Mouse (Mus musculus) neural tube, embryonic 13.5 days (tissue): ENCODE measurements around the gene Slc37a1. TPM values are rescaled to one million over a fixed set of nuclear protein-coding genes. Genes with fewer than 3 reads are reported as not detected.

ENCODE experiments used
- ATAC-seq: fragments of 200-750 bp; cut with Nextera tagmentation; 2 replicates; pipeline ENCODE4 v1.8.0; 2017; ENCODE audit warnings: low read depth, mild to moderate bottlenecking, moderate TSS enrichment, moderate library complexity
- H3K27ac ChIP-seq: fragments of 300-500 bp; sonication (generic); replicated peaks from 2 replicates; pipeline ENCODE4 v1.5.1; 2015; ENCODE audit warnings: moderate library complexity, mild to moderate bottlenecking, inconsistent platforms
- H3K27me3 ChIP-seq: fragments of 300-500 bp; sonication (generic); 2 replicates; pipeline ENCODE4 v1.6.1; 2015; ENCODE audit warnings: mild to moderate bottlenecking, inconsistent platforms
- H3K36me3 ChIP-seq: fragments of 300-500 bp; sonication (generic); 2 replicates; pipeline ENCODE4 v1.6.1; 2015; ENCODE audit warnings: mild to moderate bottlenecking, inconsistent platforms
- H3K4me1 ChIP-seq: fragments of 300-500 bp; sonication (generic); replicated peaks from 2 replicates; pipeline ENCODE4 v1.6.1; 2015; ENCODE audit warnings: inconsistent platforms
- H3K4me2 ChIP-seq: fragments of 300-500 bp; sonication (generic); 2 replicates; pipeline ENCODE4 v1.6.1; 2015; ENCODE audit warnings: inconsistent platforms, mild to moderate bottlenecking, moderate library complexity
- H3K4me3 ChIP-seq: fragments of 300-500 bp; sonication (generic); 2 replicates; pipeline ENCODE4 v1.5.1; 2015; ENCODE audit warnings: mild to moderate bottlenecking, inconsistent platforms
- H3K9ac ChIP-seq: fragments of 300-500 bp; sonication (generic); 2 replicates; pipeline ENCODE4 v1.6.1; 2015; ENCODE audit warnings: moderate library complexity, mild to moderate bottlenecking, inconsistent platforms
- H3K9me3 ChIP-seq: fragments of 300-500 bp; sonication (generic); 2 replicates; pipeline ENCODE4 v1.6.1; 2016; ENCODE audit warnings: inconsistent platforms
- WGBS: fragments of 180-500 bp; shearing (Covaris S2); methylation state at CpG from one replicate; pipeline ENCODE4 v1.1.7; 2015; 5-methylcytosine and 5-hydroxymethylcytosine counted together
- polyA plus RNA-seq: library from polyadenylated mRNA; unstranded; fragments of >200 nt; fragmentation: Nextera tagmentation; extraction: Ambion mirVana; gene quantifications from 2 replicates; pipeline ENCODE4 v1.2.1, GENCODE M21; 2015

The Slc37a1 gene
- polyA plus RNA-seq, 1 experiment from 2014 or later: 13.3 TPM

DNA sequence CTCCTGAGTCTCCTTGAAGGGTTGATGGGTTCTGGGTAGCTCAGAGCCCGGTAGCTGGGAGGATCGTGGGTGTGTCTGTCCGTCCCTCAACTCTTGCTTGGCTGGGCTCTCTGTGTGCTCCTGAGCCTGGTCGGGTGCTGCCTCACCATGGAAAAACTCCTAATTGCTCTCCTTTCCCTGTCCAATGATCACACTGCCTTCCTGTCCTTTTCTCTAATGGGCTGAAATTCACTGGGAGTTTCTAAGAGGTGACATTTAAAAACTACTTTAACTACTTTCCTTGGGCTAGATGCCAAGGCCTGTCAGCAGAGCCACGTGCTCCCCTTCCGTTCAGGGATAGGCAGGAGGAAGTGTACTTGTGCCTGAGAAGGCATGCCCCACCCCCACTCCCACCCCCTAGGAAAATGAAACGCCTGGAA, 10.9 kb downstream of the Slc37a1 start:
- Histone ChIP-seq H3K9me3 (no peaks in the 10 kb centered on the region), H3K9ac (peak overlapping the region; percentile 82), H3K4me3 (peak overlapping the region; percentile 52), H3K27me3 (no peaks in the 10 kb centered on the region), H3K4me1 (peaks cover 44% of the 10 kb centered on the region), H3K4me2 (peak overlapping the region; percentile 82), H3K36me3 (no peaks in the 10 kb centered on the region), H3K27ac (no peak overlapping the region)
- 14% methylated on average over 7 of the region's 7 CpGs for WGBS
- no peak for ATAC-seq

GRCm38 (mm10) chr17:31298419-31299209, 12.0 kb downstream of the Slc37a1 start:
- no peak overlapping the region for H3K9ac ChIP-seq
- 79% methylated on average over 6 of the region's 6 CpGs for WGBS
- H3K4me1 ChIP-seq: peaks cover 44% of the 10 kb centered on the region
- H3K4me3 ChIP-seq: no peak overlapping the region
- no peak for ATAC-seq
- no peaks in the 10 kb centered on the region for H3K27me3 ChIP-seq
- peaks cover 6% of the 10 kb centered on the region; the same call in 1 of the 2 replicates for H3K36me3 ChIP-seq
- no peak overlapping the region for H3K27ac ChIP-seq
- H3K9me3 ChIP-seq: no peaks in the 10 kb centered on the region
- H3K4me2 ChIP-seq: peak overlapping the region; percentile 82; the same call in 1 of the 2 replicates

GRCm38 (mm10) chr17:31299981-31300380, 13.4 kb downstream of the Slc37a1 start:
- H3K4me3 ChIP-seq: no peak overlapping the region
- 88% methylated on average over 4 of the region's 4 CpGs for WGBS
- ATAC-seq: no peak
- peaks cover 48% of the 10 kb centered on the region for H3K4me1 ChIP-seq
- H3K27me3 ChIP-seq: no peaks in the 10 kb centered on the region
- no peaks in the 10 kb centered on the region for H3K9me3 ChIP-seq
- H3K27ac ChIP-seq: no peak overlapping the region
- H3K36me3 ChIP-seq: peaks cover 8% of the 10 kb centered on the region; the same call in 1 of the 2 replicates
- no peak overlapping the region for H3K4me2 ChIP-seq
- no peak overlapping the region for H3K9ac ChIP-seq

DNA sequence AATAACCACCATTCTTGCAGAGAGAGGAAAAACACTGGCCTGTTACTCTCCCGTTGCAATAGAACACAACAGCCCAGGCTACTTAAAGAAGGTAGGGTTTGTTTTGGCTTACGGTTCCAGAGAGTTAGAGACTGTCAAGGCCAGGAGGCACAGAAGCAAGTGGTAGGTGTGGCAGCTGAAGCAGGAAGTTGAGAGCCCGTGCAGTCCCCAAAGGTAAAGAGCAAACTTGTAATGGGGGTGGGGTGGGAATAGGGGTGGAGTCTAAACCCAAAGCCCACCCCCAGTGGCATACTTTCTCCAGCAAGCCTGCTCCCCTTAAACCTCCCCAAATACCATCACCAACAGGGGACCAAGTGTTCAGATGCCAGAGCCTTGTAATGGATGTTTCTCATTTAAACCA, 14.1 kb downstream of the Slc37a1 start:
- no peak for ATAC-seq
- Histone ChIP-seq H3K36me3 (peaks cover 8% of the 10 kb centered on the region; the same call in 1 of the 2 replicates), H3K27ac (no peak overlapping the region), H3K4me1 (peaks cover 48% of the 10 kb centered on the region), H3K9ac (no peak overlapping the region), H3K27me3 (no peaks in the 10 kb centered on the region), H3K4me3 (no peak overlapping the region), H3K4me2 (no peak overlapping the region), H3K9me3 (no peaks in the 10 kb centered on the region)
- WGBS: 82% methylated on average over 3 of the region's 3 CpGs

GRCm38 (mm10) chr17:31303401-31303800, 16.8 kb downstream of the Slc37a1 start:
- WGBS: 93% methylated on average over 4 of the region's 4 CpGs
- H3K27ac ChIP-seq: no peak overlapping the region
- H3K9me3 ChIP-seq: no peaks in the 10 kb centered on the region
- peaks cover 8% of the 10 kb centered on the region; the same call in 1 of the 2 replicates for H3K36me3 ChIP-seq
- H3K4me2 ChIP-seq: no peak overlapping the region
- H3K4me3 ChIP-seq: no peak overlapping the region
- H3K9ac ChIP-seq: no peak overlapping the region
- ATAC-seq: no peak
- no peaks in the 10 kb centered on the region for H3K27me3 ChIP-seq
- peaks cover 24% of the 10 kb centered on the region for H3K4me1 ChIP-seq

DNA sequence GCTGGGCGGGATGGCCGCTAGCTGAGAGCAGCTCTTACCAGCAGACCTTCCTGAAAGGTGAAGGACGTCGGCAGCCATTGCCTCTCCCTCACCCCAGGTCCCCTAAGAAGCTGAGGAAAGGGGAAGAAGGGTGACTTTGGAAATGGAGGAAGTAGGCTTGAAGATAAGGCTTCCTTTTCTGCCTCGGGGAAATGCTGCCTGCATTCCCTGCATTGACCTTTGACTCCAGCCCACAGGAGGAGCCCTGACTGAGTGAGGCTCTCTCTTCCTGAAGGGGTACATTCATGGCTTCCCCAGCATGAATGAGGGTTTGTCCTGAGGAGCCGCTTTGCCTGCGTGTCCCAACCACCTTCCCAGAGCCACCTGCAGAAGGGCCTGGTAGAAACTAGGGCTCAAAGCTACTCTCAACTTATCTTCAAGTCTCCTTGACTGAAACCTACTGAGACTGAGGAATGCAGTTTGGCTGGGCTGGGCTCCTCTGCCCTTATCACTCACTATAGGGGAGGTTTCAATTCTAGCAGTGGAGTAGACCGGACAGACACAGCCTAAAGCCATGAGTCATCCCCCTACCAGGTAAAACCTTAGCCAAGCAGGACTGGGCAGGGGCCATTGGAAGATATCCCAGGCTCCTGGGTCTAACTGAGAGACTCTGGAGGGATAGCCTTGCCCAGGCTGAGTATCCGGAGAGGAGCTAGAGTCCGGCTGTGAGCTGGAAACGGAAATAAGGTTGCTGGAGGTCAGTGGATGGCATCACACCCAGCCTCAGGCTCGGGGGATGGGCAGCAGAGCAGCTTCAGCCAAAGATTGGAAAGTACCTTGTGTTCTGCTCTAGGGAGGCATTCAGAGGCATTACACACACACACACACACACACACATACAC, 18.5 kb downstream of the Slc37a1 start:
- Histone ChIP-seq H3K27ac (no peak overlapping the region), H3K9ac (no peak overlapping the region), H3K4me3 (no peak overlapping the region), H3K9me3 (no peaks in the 10 kb centered on the region), H3K4me2 (no peak overlapping the region), H3K36me3 (peaks cover 8% of the 10 kb centered on the region; the same call in 1 of the 2 replicates), H3K4me1 (peaks cover 22% of the 10 kb centered on the region), H3K27me3 (no peaks in the 10 kb centered on the region)
- ATAC-seq: no peak
- WGBS: 57% methylated on average over 12 of the region's 12 CpGs

GRCm38 (mm10) chr17:31305776-31306120, 19.2 kb downstream of the Slc37a1 start:
- H3K9me3 ChIP-seq: no peaks in the 10 kb centered on the region
- no peaks in the 10 kb centered on the region for H3K27me3 ChIP-seq
- WGBS: 60% methylated on average over 5 of the region's 5 CpGs
- H3K27ac ChIP-seq: no peak overlapping the region
- no peak overlapping the region for H3K4me2 ChIP-seq
- ATAC-seq: no peak
- H3K36me3 ChIP-seq: peaks cover 8% of the 10 kb centered on the region; the same call in 1 of the 2 replicates
- H3K4me1 ChIP-seq: peaks cover 24% of the 10 kb centered on the region
- no peak overlapping the region for H3K9ac ChIP-seq
- no peak overlapping the region for H3K4me3 ChIP-seq

DNA sequence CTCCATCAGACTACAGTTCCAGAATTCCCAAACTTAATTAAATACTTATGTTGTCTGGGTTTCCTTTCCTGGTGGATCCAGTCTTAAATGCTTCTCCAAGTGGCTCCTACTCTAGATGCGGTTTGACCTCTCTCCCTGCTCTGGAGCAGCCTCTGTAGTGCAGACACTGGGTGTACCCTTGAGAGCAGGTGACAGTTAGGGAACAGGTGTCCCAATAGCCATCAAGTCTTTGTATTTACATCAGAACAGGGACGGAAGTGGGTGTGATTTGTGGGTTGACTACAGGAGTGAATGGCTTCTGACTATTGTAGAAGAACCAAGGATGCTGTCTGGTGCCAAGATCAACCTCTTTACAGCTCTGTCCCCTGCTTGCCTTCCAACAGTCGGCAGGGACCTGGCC, 21.2 kb downstream of the Slc37a1 start:
- H3K27ac ChIP-seq: no peak overlapping the region
- H3K36me3 ChIP-seq: peaks cover 8% of the 10 kb centered on the region; the same call in 1 of the 2 replicates
- 57% methylated on average over 3 of the region's 3 CpGs for WGBS
- no peaks in the 10 kb centered on the region for H3K9me3 ChIP-seq
- no peaks in the 10 kb centered on the region for H3K27me3 ChIP-seq
- no peak for ATAC-seq
- peaks cover 29% of the 10 kb centered on the region for H3K4me1 ChIP-seq
- H3K4me3 ChIP-seq: no peak overlapping the region
- H3K4me2 ChIP-seq: no peak overlapping the region
- H3K9ac ChIP-seq: no peak overlapping the region

GRCm38 (mm10) chr17:31308291-31308816, 21.8 kb downstream of the Slc37a1 start:
- no peaks in the 10 kb centered on the region for H3K9me3 ChIP-seq
- WGBS: 90% methylated on average over 7 of the region's 7 CpGs
- H3K4me3 ChIP-seq: no peak overlapping the region
- no peak overlapping the region for H3K9ac ChIP-seq
- H3K36me3 ChIP-seq: peaks cover 5% of the 10 kb centered on the region; the same call in 1 of the 2 replicates
- H3K27ac ChIP-seq: peak overlapping the region; percentile 80; the same call in 1 of the 2 replicates
- no peak for ATAC-seq
- peaks cover 35% of the 10 kb centered on the region for H3K4me1 ChIP-seq
- no peaks in the 10 kb centered on the region for H3K27me3 ChIP-seq
- no peak overlapping the region for H3K4me2 ChIP-seq

DNA sequence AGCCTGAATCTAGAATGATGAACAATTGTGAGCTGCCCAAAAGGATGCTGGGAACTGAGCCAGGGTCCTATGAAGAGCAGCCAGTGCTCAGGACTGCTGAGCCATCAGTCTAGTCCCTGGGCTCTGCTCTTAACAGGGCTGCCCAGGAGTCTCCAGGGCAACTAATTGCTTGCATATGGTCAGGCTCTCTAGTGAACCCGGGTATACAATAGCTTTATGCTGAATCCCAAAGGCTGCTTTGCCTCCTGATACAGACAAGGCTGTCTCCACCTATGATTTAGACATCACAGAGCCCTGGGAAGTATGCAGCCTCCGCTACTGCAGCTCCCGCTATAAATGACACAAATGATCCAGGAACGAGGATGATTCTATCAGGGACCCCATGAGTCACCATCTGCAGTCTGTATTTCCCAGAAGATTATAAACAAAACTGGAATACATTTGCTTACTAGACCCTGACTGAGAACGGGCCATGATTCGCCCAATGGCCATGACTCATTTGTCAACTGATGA, 22.7 kb downstream of the Slc37a1 start:
- Histone ChIP-seq H3K4me2 (no peak overlapping the region), H3K9me3 (no peaks in the 10 kb centered on the region), H3K27me3 (no peaks in the 10 kb centered on the region), H3K4me3 (no peak overlapping the region), H3K27ac (peak overlapping the region; percentile 80), H3K4me1 (peaks cover 35% of the 10 kb centered on the region), H3K36me3 (peaks cover 5% of the 10 kb centered on the region; the same call in 1 of the 2 replicates), H3K9ac (no peak overlapping the region)
- peak; percentile 90 for ATAC-seq
- 13% methylated on average over 6 of the region's 6 CpGs for WGBS

- no peak overlapping the region for H3K27ac ChIP-seq
- H3K36me3 ChIP-seq: peaks cover 7% of the 10 kb centered on the region
- H3K4me2 ChIP-seq: no peak overlapping the region
- 83% methylated on average over 9 of the region's 9 CpGs for WGBS
- H3K27me3 ChIP-seq: no peaks in the 10 kb centered on the region
- no peak overlapping the region for H3K9ac ChIP-seq
- ATAC-seq: no peak
- H3K9me3 ChIP-seq: no peaks in the 10 kb centered on the region
- no peak overlapping the region for H3K4me3 ChIP-seq
- peaks cover 37% of the 10 kb centered on the region for H3K4me1 ChIP-seq
Measured at GRCm38 (mm10) chr17:31311047-31311446, 24.5 kb downstream of the Slc37a1 start.

DNA sequence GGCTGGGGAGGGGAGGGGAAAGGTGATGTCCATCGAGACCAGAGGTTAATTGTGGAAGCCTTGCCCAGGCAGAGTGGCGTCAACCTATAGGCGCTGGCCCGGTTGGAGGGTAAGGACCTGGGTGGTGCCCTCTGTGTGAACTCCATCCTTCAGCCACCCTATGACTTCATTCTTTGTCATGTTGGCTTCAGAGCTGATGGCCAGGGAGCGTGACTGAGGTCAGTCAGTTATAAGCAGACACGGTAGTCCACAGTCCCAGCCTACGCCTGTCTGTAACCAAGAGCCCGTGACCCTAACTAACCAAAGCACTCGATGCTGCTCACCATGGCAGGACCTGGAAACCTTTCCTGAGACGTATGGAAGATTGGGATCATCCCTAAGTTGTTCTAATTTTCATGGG, 26.1 kb downstream of the Slc37a1 start:
- Histone ChIP-seq H3K4me2 (no peak overlapping the region), H3K27me3 (no peaks in the 10 kb centered on the region), H3K9ac (no peak overlapping the region), H3K4me1 (peaks cover 37% of the 10 kb centered on the region), H3K27ac (no peak overlapping the region), H3K9me3 (no peaks in the 10 kb centered on the region), H3K36me3 (peaks cover 22% of the 10 kb centered on the region), H3K4me3 (no peak overlapping the region)
- 67% methylated on average over 10 of the region's 10 CpGs for WGBS
- ATAC-seq: no peak
